Mouse (Mus musculus): ENCODE measurements around the gene Zfp865. TPM values are rescaled to one million over a fixed set of nuclear protein-coding genes. Genes with fewer than 3 reads are reported as not detected.

The Zfp865 gene
- polyA plus RNA-seq, 1 experiment = 16.5 TPM

GRCm38 (mm10) chr7:5051193-5052192 is 31.3 kb downstream of the Zfp865 start, which contains the start of gene Zfp580:
TSS of gene Zfp580 (plus strand) at chr7:5051538.
- TF ChIP-seq MAX (IDR thresholded peaks at IDR 0.05) (peak; percentile 35), MYOG (IDR thresholded peaks at IDR 0.05; ENCODE audit: control insufficient read depth, extremely low read depth, insufficient read length) (no peak)
- H3K79me2 ChIP-seq (ENCODE audit: control insufficient read depth, insufficient read depth) = no peaks in the 10 kb centered on the region

DNA sequence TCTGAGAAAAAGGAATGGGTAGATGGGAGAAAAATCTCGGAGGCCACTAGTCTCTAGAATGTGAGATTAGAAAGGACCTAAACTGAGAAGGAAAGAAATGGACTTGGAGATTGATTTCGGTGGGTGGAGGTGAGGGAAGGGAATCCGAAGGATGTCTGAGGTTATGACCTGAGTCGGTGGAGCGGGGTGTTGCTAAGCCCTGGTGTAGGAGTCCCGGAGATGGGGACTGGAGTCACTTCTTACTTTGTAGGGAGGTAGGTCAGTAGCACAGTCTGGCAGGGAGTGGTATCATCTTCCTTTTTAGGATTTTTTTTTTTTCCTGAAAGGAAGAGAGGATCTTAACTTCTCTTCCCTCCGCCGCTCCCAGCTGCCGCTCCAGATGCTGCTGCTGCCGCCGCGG is 32.3 kb downstream of the Zfp865 start:
- TF ChIP-seq FOSL1 (IDR thresholded peaks at IDR 0.05; ENCODE audit: insufficient read depth, low read length, poor library complexity, severe bottlenecking) (no peak), CEBPB (IDR thresholded peaks at IDR 0.05; ENCODE audit: low read depth) (no peak), MYOG (IDR thresholded peaks at IDR 0.05; ENCODE audit: control insufficient read depth, extremely low read depth, insufficient read length) (no peak), CTCF (IDR thresholded peaks at IDR 0.05; ENCODE audit: control insufficient read depth, insufficient read depth, insufficient read length) (no peak), MAX (IDR thresholded peaks at IDR 0.05) (no peak), MYOD1 (IDR thresholded peaks at IDR 0.05; ENCODE audit: control insufficient read depth, insufficient read length, low read depth) (no peak), USF1 (IDR thresholded peaks at IDR 0.05; ENCODE audit: low read depth) (no peak)
- Histone ChIP-seq H3K79me2 (ENCODE audit: control insufficient read depth, insufficient read depth) (no peaks in the 10 kb centered on the region), H3K27me3 (ENCODE audit: control insufficient read depth, insufficient read depth, insufficient read length) (peaks cover 11% of the 10 kb centered on the region)

More at GRCm38 (mm10) chr7:5051193-5052192, 31.3 kb downstream of the Zfp865 start, which contains the start of gene Zfp580:
- no peaks in the 10 kb centered on the region for H3K79me3 ChIP-seq (ENCODE audit: low read depth)
- peaks cover 4% of the 10 kb centered on the region for H3K27me3 ChIP-seq (ENCODE audit: control insufficient read depth, insufficient read depth, insufficient read length)
- peak within 1 kb of the TSS; percentile 75 for H3ac ChIP-seq (ENCODE audit: control insufficient read depth, insufficient read length, low read depth)
- no peaks in the 10 kb centered on the region for H3K36me3 ChIP-seq (ENCODE audit: control insufficient read depth, insufficient read depth)
- H3K4me3 ChIP-seq (ENCODE audit: insufficient read depth, poor library complexity, severe bottlenecking) = peak within 1 kb of the TSS; percentile 38

GRCm38 (mm10) chr7:5052931-5053343 is 32.8 kb downstream of the Zfp865 start:
- Histone ChIP-seq H3K79me2 (ENCODE audit: control insufficient read depth, insufficient read depth) (no peaks in the 10 kb centered on the region), H3K27me3 (ENCODE audit: control insufficient read depth, insufficient read depth, insufficient read length) (peaks cover 11% of the 10 kb centered on the region), H3K79me3 (ENCODE audit: low read depth) (no peaks in the 10 kb centered on the region), H3ac (ENCODE audit: control insufficient read depth, insufficient read length, low read depth) (no peak overlapping the region), H3K36me3 (ENCODE audit: control insufficient read depth, insufficient read depth) (no peaks in the 10 kb centered on the region), H3K4me3 (ENCODE audit: insufficient read depth, poor library complexity, severe bottlenecking) (no peak overlapping the region)
- TF ChIP-seq USF1 (IDR thresholded peaks at IDR 0.05; ENCODE audit: low read depth) (no peak), FOSL1 (IDR thresholded peaks at IDR 0.05; ENCODE audit: insufficient read depth, low read length, poor library complexity, severe bottlenecking) (no peak), CEBPB (IDR thresholded peaks at IDR 0.05; ENCODE audit: low read depth) (no peak), MYOG (IDR thresholded peaks at IDR 0.05; ENCODE audit: control insufficient read depth, extremely low read depth, insufficient read length) (no peak), MYOD1 (IDR thresholded peaks at IDR 0.05; ENCODE audit: control insufficient read depth, insufficient read length, low read depth) (no peak), MAX (IDR thresholded peaks at IDR 0.05) (no peak), CTCF (IDR thresholded peaks at IDR 0.05; ENCODE audit: control insufficient read depth, insufficient read depth, insufficient read length) (no peak)

More for the DNA sequence above, 32.3 kb downstream of the Zfp865 start:
- no peaks in the 10 kb centered on the region for H3K79me3 ChIP-seq (ENCODE audit: low read depth)
- no peak overlapping the region for H3K4me3 ChIP-seq (ENCODE audit: insufficient read depth, poor library complexity, severe bottlenecking)
- H3K36me3 ChIP-seq (ENCODE audit: control insufficient read depth, insufficient read depth) = no peaks in the 10 kb centered on the region
- H3ac ChIP-seq (ENCODE audit: control insufficient read depth, insufficient read length, low read depth) = no peak overlapping the region

DNA sequence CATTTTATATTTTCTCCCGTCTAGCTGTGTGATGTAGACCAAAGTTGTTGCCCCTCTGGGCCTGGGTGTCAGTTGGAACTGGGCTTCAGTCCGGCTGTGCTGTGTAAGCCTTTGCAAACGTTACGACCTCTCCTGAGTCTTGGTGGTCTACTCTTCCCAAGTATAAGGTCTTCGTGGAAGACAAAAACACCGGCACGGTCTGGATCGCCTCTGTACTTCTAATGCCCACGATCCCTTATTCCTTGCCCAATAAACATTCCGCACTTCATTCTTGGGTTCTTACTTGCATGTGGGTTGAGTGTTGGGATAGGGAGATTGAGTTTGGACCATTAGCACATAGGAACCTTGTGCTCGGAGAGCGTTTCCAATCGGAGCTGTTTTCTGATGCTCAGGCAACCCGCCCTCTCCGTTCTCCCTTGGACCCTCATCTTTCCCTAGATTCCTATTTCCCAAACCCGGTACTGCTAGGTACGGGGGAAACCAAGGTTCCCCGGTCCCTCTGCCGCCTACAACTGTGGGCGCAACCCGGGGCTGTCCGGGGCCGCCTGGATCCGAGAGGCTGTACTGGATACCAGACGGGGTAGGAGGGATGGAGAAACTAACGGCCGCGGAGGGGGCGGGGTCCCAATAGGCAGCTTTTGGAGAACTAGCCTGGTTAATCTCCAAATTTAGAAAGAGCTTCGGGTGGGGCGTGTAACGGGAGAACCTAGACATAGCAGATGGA is 33.4 kb downstream of the Zfp865 start:
- H3K79me3 ChIP-seq (ENCODE audit: low read depth) = no peaks in the 10 kb centered on the region
- H3ac ChIP-seq (ENCODE audit: control insufficient read depth, insufficient read length, low read depth) = no peak overlapping the region
- H3K36me3 ChIP-seq (ENCODE audit: control insufficient read depth, insufficient read depth) = no peaks in the 10 kb centered on the region
- H3K4me3 ChIP-seq (ENCODE audit: insufficient read depth, poor library complexity, severe bottlenecking) = no peak overlapping the region
- H3K79me2 ChIP-seq (ENCODE audit: control insufficient read depth, insufficient read depth) = no peaks in the 10 kb centered on the region
- peaks cover 11% of the 10 kb centered on the region for H3K27me3 ChIP-seq (ENCODE audit: control insufficient read depth, insufficient read depth, insufficient read length)
- TF ChIP-seq MYOG (IDR thresholded peaks at IDR 0.05; ENCODE audit: control insufficient read depth, extremely low read depth, insufficient read length) (no peak), FOSL1 (IDR thresholded peaks at IDR 0.05; ENCODE audit: insufficient read depth, low read length, poor library complexity, severe bottlenecking) (no peak), MAX (IDR thresholded peaks at IDR 0.05) (no peak)

DNA sequence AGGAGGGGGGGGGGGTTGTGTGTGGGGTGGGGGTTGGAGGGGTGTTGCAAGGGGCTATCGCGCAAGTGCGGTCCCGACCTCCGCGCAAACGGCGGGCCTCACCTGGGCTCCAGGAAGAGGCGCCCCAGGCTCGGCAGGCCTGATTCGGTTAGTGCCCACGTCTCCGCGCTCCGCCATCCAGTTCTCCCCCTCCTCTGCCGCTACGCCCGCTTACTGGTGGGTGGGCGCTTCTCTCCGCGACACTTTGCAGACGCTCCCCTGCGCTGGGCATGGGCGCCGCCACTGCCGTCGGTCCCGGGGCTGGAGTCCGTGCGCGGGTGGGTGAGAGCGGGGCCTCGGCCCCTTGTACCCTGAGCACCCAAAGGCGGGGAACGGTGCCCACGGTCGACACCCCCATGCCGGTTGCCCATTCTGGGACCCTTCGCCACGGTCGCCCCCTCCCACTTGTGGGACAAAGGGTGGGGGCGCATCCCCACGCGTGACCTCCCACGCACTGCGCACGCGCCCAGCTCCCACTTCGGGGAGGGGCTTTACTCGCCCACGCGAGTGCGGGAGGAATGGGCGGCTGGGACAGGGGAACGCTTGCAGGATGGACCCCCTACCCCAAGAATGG is 36.6 kb downstream of the Zfp865 start:
- H3K79me3 ChIP-seq (ENCODE audit: low read depth) = no peaks in the 10 kb centered on the region
- H3K4me3 ChIP-seq (ENCODE audit: insufficient read depth, poor library complexity, severe bottlenecking) = no peak overlapping the region
- no peaks in the 10 kb centered on the region for H3K79me2 ChIP-seq (ENCODE audit: control insufficient read depth, insufficient read depth)
- H3K36me3 ChIP-seq (ENCODE audit: control insufficient read depth, insufficient read depth) = no peaks in the 10 kb centered on the region
- TF ChIP-seq MYOD1 (IDR thresholded peaks at IDR 0.05; ENCODE audit: control insufficient read depth, insufficient read length, low read depth) = no peak
- no peak for TF ChIP-seq FOSL1 (IDR thresholded peaks at IDR 0.05; ENCODE audit: insufficient read depth, low read length, poor library complexity, severe bottlenecking)
- no peak for TF ChIP-seq MYOG (IDR thresholded peaks at IDR 0.05; ENCODE audit: control insufficient read depth, extremely low read depth, insufficient read length)
- TF ChIP-seq MAX (IDR thresholded peaks at IDR 0.05) = no peak
- TF ChIP-seq USF1 (IDR thresholded peaks at IDR 0.05; ENCODE audit: low read depth) = no peak
- TF ChIP-seq CTCF (IDR thresholded peaks at IDR 0.05; ENCODE audit: control insufficient read depth, insufficient read depth, insufficient read length) = no peak
- TF ChIP-seq CEBPB (IDR thresholded peaks at IDR 0.05; ENCODE audit: low read depth) = no peak
- no peak overlapping the region for H3ac ChIP-seq (ENCODE audit: control insufficient read depth, insufficient read length, low read depth)
- H3K27me3 ChIP-seq (ENCODE audit: control insufficient read depth, insufficient read depth, insufficient read length) = peaks cover 11% of the 10 kb centered on the region

Data from C2C12 (cell line).